Mouse (Mus musculus) adrenal gland, adult 18-20 months (tissue): Measurements from ENCODE around the gene Olfr1118. TPM values are rescaled to one million over a fixed set of nuclear protein-coding genes. Genes with fewer than 3 reads are reported as not detected.
"Not testable (repeated sequence)": the region's sequence is repeated elsewhere in the genome, so short reads cannot be mapped to it uniquely, and the experiment has no call there.

Experiments
- DNase-seq, 2 experiments: peaks; one replicate each; pipeline ENCODE4 v3.0.0; 2021 to 2022; ENCODE audit warnings: low spot score in 2 of 2
- long read RNA-seq, 2 experiments: library from polyadenylated mRNA; stranded (forward); transcript quantifications; one replicate each; pipeline ENCODE4 v2.0.0; 2021
- total RNA-seq, 2 experiments: library from RNA; stranded (reverse); gene quantifications; 1 replicate in 1 of 2; 2 replicates in 1 of 2; pipeline ENCODE4 v1.2.3; 2021

Olfr1118 gene
- total RNA-seq: not detected
- long read RNA-seq, experiment 1: 0 reads
- long read RNA-seq, experiment 2: 0 reads

GRCm38 (mm10) chr2:87307281-87307680, at the start of gene Olfr1118:
TSS of gene Olfr1118 (plus strand) at chr2:87307581.
- no peak for DNase-seq

GRCm38 (mm10) chr2:87267234-87267633, 40.1 kb upstream of the Olfr1118 start, which contains the start of gene Olfr1116:
TSS of gene Olfr1116 (plus strand) at chr2:87267534.
- DNase-seq: no peak

- not testable (repeated sequence) for DNase-seq
Measured at GRCm38 (mm10) chr2:87293977-87294376, 13.4 kb upstream of the Olfr1118 start.

- no peak for DNase-seq
Measured at GRCm38 (mm10) chr2:87354515-87354914, 47.1 kb downstream of the Olfr1118 start, which contains the start of gene Olfr1120. TSS of gene Olfr1120 (plus strand) at chr2:87354815.

GRCm38 (mm10) chr2:87360121-87360520, 52.7 kb downstream of the Olfr1118 start:
- DNase-seq: not testable (repeated sequence)

Other genes with a start within 250 kb of the Olfr1118 start
- not detected for gene Olfr1107, start 231.8 kb upstream of the Olfr1118 start, total RNA-seq
- gene Olfr1109, start 211.6 kb upstream of the Olfr1118 start, total RNA-seq: not detected
- not detected for gene Olfr259, start 193.0 kb upstream of the Olfr1118 start, total RNA-seq
- not detected for gene Olfr1110, start 167.3 kb upstream of the Olfr1118 start, total RNA-seq
- not detected for gene Olfr1111, start 155.0 kb upstream of the Olfr1118 start, total RNA-seq
- not detected for gene Olfr1112, start 119.8 kb upstream of the Olfr1118 start, total RNA-seq
- gene Olfr1113, start 98.6 kb upstream of the Olfr1118 start, total RNA-seq: not detected
- not detected for gene Olfr1115, start 59.6 kb upstream of the Olfr1118 start, total RNA-seq
- gene Olfr1116, start 40.0 kb upstream of the Olfr1118 start, total RNA-seq: not detected
- gene Olfr1120, start 47.2 kb downstream of the Olfr1118 start, total RNA-seq: not detected
- gene Olfr1121, start 62.3 kb downstream of the Olfr1118 start, total RNA-seq: not detected
- gene Olfr1122, start 78.3 kb downstream of the Olfr1118 start, total RNA-seq: not detected
- not detected for gene Olfr1123, start 109.1 kb downstream of the Olfr1118 start, total RNA-seq
- gene Olfr1124, start 122.7 kb downstream of the Olfr1118 start, total RNA-seq: not detected
- not detected for gene Olfr1126, start 146.4 kb downstream of the Olfr1118 start, total RNA-seq
- gene Pramel7, start 189.5 kb downstream of the Olfr1118 start, total RNA-seq: not detected
- gene Pramel6, start 199.0 kb downstream of the Olfr1118 start, total RNA-seq: not detected
- gene Olfr153, start 224.2 kb downstream of the Olfr1118 start, total RNA-seq: not detected
- not detected for gene Olfr1128, start 238.0 kb downstream of the Olfr1118 start, total RNA-seq